Mouse (Mus musculus) heart, embryonic 12.5 days (tissue): ENCODE measurements around the gene Stard13. TPM values are rescaled to one million over a fixed set of nuclear protein-coding genes. Genes with fewer than 3 reads are reported as not detected.

ENCODE experiments used
- ATAC-seq: fragments of 200-750 bp; cut with Nextera tagmentation; 2 replicates; pipeline ENCODE4 v1.8.0; 2017; ENCODE audit warnings: moderate TSS enrichment, moderate library complexity; ENCODE audit not compliant: insufficient number of reproducible peaks, low FRiP score
- H3K27ac ChIP-seq: fragments of 300-500 bp; sonication (generic); 2 replicates; pipeline ENCODE4 v1.5.1; 2016; ENCODE audit warnings: mild to moderate bottlenecking, moderate library complexity; ENCODE audit not compliant: poor library complexity, severe bottlenecking
- H3K27me3 ChIP-seq: fragments of 300-500 bp; sonication (generic); replicated peaks from 2 replicates; pipeline ENCODE4 v1.6.1; 2016; ENCODE audit warnings: mild to moderate bottlenecking, moderate library complexity
- H3K36me3 ChIP-seq: fragments of 300-500 bp; sonication (generic); 2 replicates; pipeline ENCODE4 v1.6.1; 2016; ENCODE audit warnings: mild to moderate bottlenecking, moderate library complexity
- H3K4me1 ChIP-seq: fragments of 300-500 bp; sonication (generic); replicated peaks from 2 replicates; pipeline ENCODE4 v1.6.1; 2016; ENCODE audit warnings: mild to moderate bottlenecking
- H3K4me2 ChIP-seq: fragments of 300-500 bp; sonication (generic); 2 replicates; pipeline ENCODE4 v1.6.1; 2016; ENCODE audit warnings: mild to moderate bottlenecking, moderate library complexity
- H3K4me3 ChIP-seq: fragments of 300-500 bp; sonication (generic); 2 replicates; pipeline ENCODE4 v1.5.1; 2016; ENCODE audit warnings: mild to moderate bottlenecking
- H3K9ac ChIP-seq: fragments of 300-500 bp; sonication (generic); 2 replicates; pipeline ENCODE4 v1.6.1; 2016; ENCODE audit warnings: mild to moderate bottlenecking, moderate library complexity
- H3K9me3 ChIP-seq: fragments of 300-500 bp; sonication (generic); replicated peaks from 2 replicates; pipeline ENCODE4 v1.6.1; 2016; ENCODE audit warnings: mild to moderate bottlenecking, moderate library complexity
- WGBS: fragments of 180-500 bp; shearing (Covaris S2); methylation state at CpG from one replicate; pipeline ENCODE4 v1.1.7; 2016; 5-methylcytosine and 5-hydroxymethylcytosine counted together
- polyA plus RNA-seq: library from polyadenylated mRNA; unstranded; fragments of >200 nt; fragmentation: Nextera tagmentation; extraction: Ambion mirVana; gene quantifications from 2 replicates; pipeline ENCODE4 v1.2.1, GENCODE M21; 2016

The Stard13 gene
- polyA plus RNA-seq, 1 experiment from 2014 or later: 3.2 TPM

DNA sequence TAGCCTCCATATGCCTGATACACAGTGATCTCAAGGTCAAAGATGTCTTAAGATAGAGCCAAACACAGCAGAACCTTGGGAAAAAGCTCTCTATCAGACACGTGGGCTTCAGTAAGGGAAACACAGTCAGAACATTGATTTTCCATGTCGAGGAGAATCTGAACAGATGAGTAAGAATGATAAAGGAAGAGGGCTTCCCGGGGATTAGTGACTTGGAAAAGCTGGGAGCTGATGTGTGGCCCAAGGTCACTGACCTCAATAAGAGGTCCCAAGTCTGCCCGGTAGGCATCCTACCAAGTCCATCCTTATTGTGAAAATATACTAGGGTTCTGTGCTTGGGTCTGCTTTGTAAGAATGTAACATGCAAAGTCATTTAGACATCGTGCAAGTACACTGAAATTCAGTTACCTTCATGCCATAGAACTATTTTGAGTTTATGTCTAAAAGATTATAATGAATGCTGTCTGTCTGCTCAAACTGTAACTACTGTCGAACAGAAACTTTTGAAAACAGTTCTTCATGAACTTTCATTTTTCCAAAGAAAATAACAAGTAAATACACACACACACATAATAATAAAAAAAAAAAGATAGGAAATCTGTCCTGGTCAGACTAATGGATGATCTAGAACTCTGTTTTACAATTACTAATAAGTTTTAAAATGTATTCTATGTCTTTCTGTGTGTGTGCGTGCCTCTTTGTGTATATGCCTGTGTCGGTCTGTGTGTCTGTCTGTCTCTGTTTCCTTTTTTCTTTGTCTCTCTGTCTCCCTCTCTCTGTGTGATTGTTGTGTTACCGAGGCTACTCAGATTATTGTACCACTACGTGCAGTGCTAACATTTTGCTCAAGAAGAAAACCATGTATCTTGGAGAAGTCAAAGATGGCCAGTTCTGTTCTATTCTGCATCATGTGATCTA lies 128.3 kb downstream of the Stard13 start:
- peaks cover 14% of the 10 kb centered on the region for H3K4me1 ChIP-seq
- ATAC-seq: no peak
- H3K36me3 ChIP-seq: no peaks in the 10 kb centered on the region
- H3K9me3 ChIP-seq: no peaks in the 10 kb centered on the region
- no peak overlapping the region for H3K9ac ChIP-seq
- WGBS: 77% methylated on average over 10 of the region's 10 CpGs
- no peak overlapping the region for H3K4me2 ChIP-seq
- H3K27me3 ChIP-seq: no peaks in the 10 kb centered on the region
- no peak overlapping the region; the same call in 1 of the 2 replicates for H3K27ac ChIP-seq
- no peak overlapping the region for H3K4me3 ChIP-seq

DNA sequence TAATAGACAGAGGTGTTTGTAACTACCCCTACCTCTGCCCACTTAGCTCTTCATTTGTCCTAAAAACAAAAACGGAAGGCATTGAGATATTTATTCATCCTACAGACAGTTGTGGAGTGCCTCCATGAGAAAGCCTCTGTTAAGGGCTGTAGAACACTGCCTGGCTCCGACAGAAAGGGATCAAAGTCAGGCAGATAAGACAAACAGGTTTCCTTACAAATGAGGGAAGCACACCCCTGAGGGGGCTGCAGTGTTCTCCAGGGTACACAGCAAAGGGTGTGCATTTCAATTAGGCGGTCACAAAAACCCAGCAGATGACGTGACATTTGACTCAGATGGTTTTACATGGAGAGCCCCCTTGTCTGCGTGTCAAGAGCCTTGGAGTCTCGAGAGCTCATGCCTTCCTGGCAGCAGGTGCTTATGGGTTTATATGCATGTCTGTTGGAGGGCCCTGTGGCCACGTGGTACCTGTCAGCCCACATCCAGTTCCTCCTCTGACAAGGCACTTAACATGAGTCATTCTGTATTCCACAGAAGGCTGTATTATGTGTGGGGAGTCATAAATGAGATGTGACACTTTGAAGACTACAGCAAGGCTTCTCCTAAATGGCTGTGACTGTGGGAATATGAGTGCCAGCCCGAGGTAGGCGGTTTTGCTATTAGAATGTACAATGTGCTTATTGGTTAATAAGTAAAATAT lies 129.1 kb downstream of the Stard13 start:
- H3K4me2 ChIP-seq: no peak overlapping the region
- H3K9ac ChIP-seq: no peak overlapping the region
- 0 out of 2 replicates have a peak, but pooled peaks have one; percentile 48 for ATAC-seq
- no peak overlapping the region for H3K4me3 ChIP-seq
- no peak overlapping the region; the same call in 1 of the 2 replicates for H3K27ac ChIP-seq
- H3K9me3 ChIP-seq: no peaks in the 10 kb centered on the region
- H3K27me3 ChIP-seq: no peaks in the 10 kb centered on the region
- H3K4me1 ChIP-seq: peaks cover 14% of the 10 kb centered on the region
- H3K36me3 ChIP-seq: no peaks in the 10 kb centered on the region
- 51% methylated on average over 9 of the region's 9 CpGs for WGBS

DNA sequence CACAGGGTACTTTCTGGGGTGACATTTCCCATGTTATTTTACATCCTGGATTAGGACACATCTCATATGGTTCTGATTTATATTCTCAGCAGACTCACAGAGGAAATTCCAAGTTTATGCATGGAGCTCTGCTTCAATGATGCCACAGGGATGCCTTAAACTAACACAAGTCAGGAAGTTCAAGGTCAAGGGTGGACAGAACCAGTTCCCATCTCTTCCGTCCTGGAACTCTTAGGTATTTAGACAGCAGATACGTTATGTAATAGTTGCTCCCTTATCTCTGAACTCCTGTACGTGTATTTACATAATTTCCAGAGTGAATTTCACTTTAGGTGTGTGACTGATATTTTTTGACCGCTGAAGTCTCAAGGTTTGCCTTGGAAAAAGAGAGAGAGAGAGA lies 130.4 kb downstream of the Stard13 start:
- no peaks in the 10 kb centered on the region for H3K36me3 ChIP-seq
- no peak overlapping the region for H3K27ac ChIP-seq
- H3K4me1 ChIP-seq: peaks cover 14% of the 10 kb centered on the region
- H3K4me2 ChIP-seq: no peak overlapping the region
- H3K27me3 ChIP-seq: no peaks in the 10 kb centered on the region
- ATAC-seq: no peak
- 61% methylated on average over 4 of the region's 4 CpGs for WGBS
- no peak overlapping the region for H3K9ac ChIP-seq
- no peak overlapping the region for H3K4me3 ChIP-seq
- no peaks in the 10 kb centered on the region for H3K9me3 ChIP-seq

DNA sequence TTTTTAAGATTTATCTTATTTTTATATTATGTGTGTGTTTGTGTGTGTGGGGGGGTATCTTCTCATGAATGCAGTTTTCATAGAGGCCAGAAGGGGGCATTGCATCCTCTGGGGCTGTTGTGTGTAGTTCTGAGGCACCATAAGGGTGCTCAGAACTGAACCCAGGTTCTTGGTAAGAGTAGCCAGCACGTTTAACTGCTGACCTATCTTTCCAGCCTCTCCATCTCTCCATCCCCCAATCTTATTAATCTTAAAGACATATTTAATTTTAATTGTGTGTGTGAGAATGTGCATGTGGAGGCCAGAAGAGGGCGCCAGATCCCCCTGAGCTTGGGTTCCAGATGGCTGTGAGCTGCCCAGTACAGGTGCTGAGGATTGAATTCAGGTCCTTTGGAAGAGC lies 131.4 kb downstream of the Stard13 start:
- Histone ChIP-seq H3K4me3 (no peak overlapping the region), H3K9me3 (no peaks in the 10 kb centered on the region), H3K27ac (no peak overlapping the region), H3K4me2 (no peak overlapping the region), H3K36me3 (no peaks in the 10 kb centered on the region), H3K9ac (no peak overlapping the region), H3K27me3 (no peaks in the 10 kb centered on the region), H3K4me1 (peaks cover 11% of the 10 kb centered on the region; the same call in 1 of the 2 replicates)
- 40% methylated on average over 2 of the region's 2 CpGs for WGBS
- ATAC-seq: no peak

DNA sequence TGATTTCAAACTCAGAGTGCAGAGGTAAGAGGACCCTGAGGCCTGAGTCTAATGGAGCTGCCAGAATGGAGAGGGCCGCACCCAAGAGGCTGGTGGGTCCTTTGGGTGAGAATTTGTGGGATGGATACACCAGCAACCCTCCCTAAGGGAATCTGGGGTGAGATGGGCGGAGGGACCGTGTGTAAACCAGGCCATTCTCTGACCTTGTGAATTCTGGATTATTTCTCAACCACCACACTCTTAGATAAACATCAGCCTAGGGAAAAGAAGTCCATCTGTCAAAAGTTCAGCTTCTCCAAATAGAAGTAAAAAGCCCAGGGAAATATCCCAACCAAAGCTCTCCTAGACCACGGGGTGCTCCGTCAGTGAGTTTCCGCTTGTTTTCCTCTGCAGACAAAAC lies 137.6 kb downstream of the Stard13 start:
- H3K4me1 ChIP-seq: 0 out of 2 replicates have a peak, but pooled peaks cover 2% of the 10 kb centered on the region
- no peak overlapping the region for H3K4me3 ChIP-seq
- no peaks in the 10 kb centered on the region for H3K9me3 ChIP-seq
- H3K4me2 ChIP-seq: no peak overlapping the region
- no peak overlapping the region for H3K27ac ChIP-seq
- H3K27me3 ChIP-seq: no peaks in the 10 kb centered on the region
- no peak overlapping the region for H3K9ac ChIP-seq
- ATAC-seq: no peak
- H3K36me3 ChIP-seq: 0 out of 2 replicates have a peak, but pooled peaks cover 4% of the 10 kb centered on the region
- 84% methylated on average over 6 of the region's 6 CpGs for WGBS

DNA sequence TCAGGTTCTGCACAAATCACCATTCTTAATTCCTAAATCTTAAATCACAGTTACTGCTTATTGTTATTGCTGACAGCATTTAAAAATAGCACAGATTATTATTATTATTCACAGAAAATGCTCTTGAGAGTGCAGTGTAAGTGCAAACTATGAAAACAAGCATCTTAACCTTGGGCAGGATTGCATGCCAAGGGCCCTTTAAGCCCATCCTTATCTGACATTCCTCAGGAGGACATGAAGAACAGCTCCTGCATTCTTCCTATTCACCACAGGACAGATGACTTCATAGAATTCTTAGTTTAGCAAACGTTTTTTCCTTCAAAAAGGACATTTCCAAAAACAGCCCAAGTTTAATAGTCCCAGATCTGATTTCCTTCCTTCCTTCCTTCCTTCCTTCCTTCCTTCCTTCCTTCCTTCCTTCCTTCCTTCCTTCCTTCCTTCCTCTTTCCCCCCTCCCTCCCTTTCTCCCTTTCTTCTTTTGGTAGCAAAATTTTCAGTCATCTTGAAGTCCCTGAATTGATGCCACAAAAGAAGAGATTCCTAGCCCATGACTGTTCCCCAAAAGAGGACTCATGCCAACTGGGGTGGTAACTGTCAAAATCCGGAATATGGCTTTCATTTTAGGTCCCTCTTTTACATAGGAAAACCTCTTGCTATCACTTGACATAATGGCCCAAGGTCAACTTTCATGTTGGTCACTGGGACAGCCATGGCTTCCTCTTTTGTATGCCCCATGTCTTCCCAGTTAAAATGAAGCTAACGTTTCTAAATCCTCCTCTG lies 140.6 kb downstream of the Stard13 start:
- H3K27ac ChIP-seq: no peak overlapping the region
- 61% methylated on average over 3 of the region's 3 CpGs for WGBS
- H3K27me3 ChIP-seq: no peaks in the 10 kb centered on the region
- 0 out of 2 replicates have a peak, but pooled peaks cover 6% of the 10 kb centered on the region for H3K4me1 ChIP-seq
- H3K36me3 ChIP-seq: 0 out of 2 replicates have a peak, but pooled peaks cover 4% of the 10 kb centered on the region
- no peaks in the 10 kb centered on the region for H3K9me3 ChIP-seq
- no peak for ATAC-seq
- no peak overlapping the region for H3K4me2 ChIP-seq
- H3K4me3 ChIP-seq: no peak overlapping the region
- no peak overlapping the region for H3K9ac ChIP-seq

DNA sequence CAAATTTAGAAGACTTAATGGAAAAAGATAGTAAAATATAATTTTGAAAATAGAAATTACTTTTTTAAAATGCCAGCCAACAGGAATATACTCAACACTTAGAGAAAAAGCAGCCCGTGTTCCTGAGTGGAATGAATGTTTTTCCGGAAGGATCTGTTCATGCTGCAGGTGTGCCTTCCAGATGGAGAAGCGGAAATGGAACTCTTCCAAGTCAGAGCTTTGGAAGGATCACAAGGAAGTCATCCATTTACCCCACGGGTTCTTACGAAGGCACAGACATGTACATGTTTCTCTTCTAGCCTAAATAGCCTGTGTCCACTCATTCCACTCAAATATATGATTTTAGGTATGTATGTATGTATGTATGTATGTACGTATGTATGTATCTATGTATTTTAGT lies 142.6 kb downstream of the Stard13 start:
- ATAC-seq: no peak
- no peak overlapping the region for H3K4me2 ChIP-seq
- no peak overlapping the region for H3K4me3 ChIP-seq
- 87% methylated on average over 6 of the region's 6 CpGs for WGBS
- no peaks in the 10 kb centered on the region for H3K9me3 ChIP-seq
- 0 out of 2 replicates have a peak, but pooled peaks cover 15% of the 10 kb centered on the region for H3K4me1 ChIP-seq
- H3K27ac ChIP-seq: no peak overlapping the region
- H3K27me3 ChIP-seq: no peaks in the 10 kb centered on the region
- H3K9ac ChIP-seq: no peak overlapping the region
- H3K36me3 ChIP-seq: 0 out of 2 replicates have a peak, but pooled peaks cover 4% of the 10 kb centered on the region

DNA sequence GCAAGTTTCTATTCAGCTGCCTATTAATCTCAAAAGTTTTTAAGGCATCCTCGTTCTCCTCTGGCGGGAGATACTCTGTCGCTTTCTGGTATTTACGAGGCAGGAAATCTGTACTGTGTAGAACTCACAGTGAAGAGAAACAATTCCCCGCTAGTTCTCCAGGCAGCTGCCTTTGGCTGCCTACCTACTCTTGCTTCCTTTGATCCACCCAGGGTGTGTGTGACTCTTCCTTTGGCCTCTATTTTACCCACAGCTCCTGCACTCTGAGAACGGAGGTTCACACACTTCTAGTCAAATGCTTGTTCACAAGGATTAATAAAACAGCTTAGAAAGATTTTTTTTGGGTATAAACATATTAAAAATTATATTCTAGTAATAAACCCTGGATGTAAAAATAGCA lies 144.4 kb downstream of the Stard13 start:
- Histone ChIP-seq H3K4me1 (0 out of 2 replicates have a peak, but pooled peaks cover 15% of the 10 kb centered on the region), H3K27me3 (no peaks in the 10 kb centered on the region), H3K27ac (no peak overlapping the region), H3K4me2 (no peak overlapping the region), H3K4me3 (no peak overlapping the region), H3K9me3 (no peaks in the 10 kb centered on the region), H3K9ac (no peak overlapping the region), H3K36me3 (0 out of 2 replicates have a peak, but pooled peaks cover 4% of the 10 kb centered on the region)
- ATAC-seq: no peak
- WGBS: 67% methylated on average over 6 of the region's 6 CpGs

DNA sequence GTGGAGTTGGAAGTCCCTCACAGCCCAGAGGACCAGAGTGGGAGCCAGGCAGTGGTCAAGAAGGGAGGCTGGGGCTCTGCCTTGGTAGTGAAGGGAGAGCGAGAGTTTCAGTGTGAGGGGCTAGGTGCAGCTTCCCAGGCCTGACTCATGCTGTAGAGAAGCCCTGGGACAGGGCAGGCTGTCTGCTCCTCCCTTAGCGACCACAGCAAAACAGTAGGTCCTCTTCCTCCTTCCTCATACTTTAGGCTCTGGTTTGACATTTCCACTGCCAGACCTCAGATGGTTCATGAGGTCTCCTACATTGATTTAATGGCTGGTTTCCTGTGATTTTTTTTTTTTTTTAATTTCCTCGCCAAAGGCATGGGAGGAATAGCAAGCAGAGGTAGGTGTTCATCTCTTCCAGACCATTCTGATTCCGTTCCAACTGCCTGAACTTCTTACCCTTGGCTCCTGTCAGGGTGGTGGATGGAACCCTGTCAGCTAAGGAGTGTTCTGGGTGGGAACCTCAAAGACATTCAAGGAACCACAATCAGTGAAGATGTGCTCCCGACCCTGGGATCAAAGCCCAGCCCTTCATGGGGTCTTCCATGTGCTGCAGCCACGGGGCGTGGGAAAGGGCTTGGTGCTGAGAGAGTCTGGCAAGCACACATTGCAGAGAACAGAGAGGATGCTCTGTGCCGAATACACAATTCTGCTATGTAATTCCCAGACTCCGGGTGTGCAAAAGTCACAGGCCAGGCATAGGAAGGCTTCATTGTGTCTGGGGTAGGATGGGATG lies 147.0 kb downstream of the Stard13 start:
- Histone ChIP-seq H3K27me3 (no peaks in the 10 kb centered on the region), H3K9ac (no peak overlapping the region), H3K4me3 (no peak overlapping the region), H3K4me1 (0 out of 2 replicates have a peak, but pooled peaks cover 13% of the 10 kb centered on the region), H3K27ac (no peak overlapping the region), H3K36me3 (no peaks in the 10 kb centered on the region), H3K9me3 (no peaks in the 10 kb centered on the region), H3K4me2 (no peak overlapping the region)
- ATAC-seq: no peak
- 57% methylated on average over 9 of the region's 9 CpGs for WGBS

DNA sequence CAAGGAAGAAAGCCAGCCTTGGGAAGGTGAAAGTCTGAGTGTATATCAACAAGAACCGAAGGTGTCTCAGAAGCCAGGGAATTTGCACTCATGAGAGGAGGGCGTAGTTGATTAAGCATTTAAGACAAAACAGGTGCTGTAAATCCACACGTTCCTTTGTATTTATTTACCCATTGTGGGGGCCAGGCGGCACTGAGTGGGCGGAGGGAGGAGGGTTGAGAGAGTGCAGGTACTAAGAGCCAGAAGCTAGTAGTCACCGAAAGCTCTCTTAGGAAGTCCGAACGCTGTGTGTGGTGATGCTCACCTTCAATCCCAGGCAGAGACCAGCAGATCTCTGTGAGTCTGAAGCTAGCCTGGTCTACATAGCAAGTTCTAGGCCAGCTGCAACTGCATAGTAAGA lies 147.9 kb downstream of the Stard13 start:
- Histone ChIP-seq H3K36me3 (no peaks in the 10 kb centered on the region), H3K27me3 (no peaks in the 10 kb centered on the region), H3K4me3 (no peak overlapping the region), H3K27ac (no peak overlapping the region), H3K9ac (no peak overlapping the region), H3K4me1 (0 out of 2 replicates have a peak, but pooled peaks cover 13% of the 10 kb centered on the region), H3K4me2 (no peak overlapping the region), H3K9me3 (no peaks in the 10 kb centered on the region)
- no peak for ATAC-seq
- WGBS: 78% methylated on average over 8 of the region's 8 CpGs
